ENCODE assay signal across 1 mouse cellular context in the genomic region with DNA sequence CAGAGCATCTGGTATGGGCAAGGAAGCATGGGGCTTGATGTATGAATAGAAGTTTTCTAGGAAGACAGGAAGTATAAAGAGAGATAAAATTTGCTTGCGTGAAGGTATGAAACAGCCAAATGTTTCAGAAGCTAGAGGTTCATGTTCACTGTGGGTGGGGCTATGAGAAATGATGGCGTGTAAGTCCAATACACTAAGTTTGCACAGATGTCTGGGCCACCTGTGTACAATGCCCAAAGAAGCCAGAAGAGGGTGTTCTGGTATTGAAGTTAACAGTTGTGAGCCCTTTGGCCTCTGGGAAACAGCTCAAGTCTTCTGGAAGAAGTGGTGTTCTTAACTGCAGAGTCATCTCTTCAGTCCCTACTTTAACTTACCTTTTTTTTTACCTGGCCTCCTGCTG.
TF ChIP-seq lines count a peak whose summit lies in the region.

No protein-coding gene starts in this region.

TF ChIP-seq in MEL, 35 proteins besides CTCF, POLR2A, EP300 and RAD21:
- TF ChIP-seq ETS1 (IDR thresholded peaks at IDR 0.05; ENCODE audit: low read depth, low read length): 0 out of 2 replicates have a peak, but pooled peaks have one; percentile 24
- TF ChIP-seq GATA1 (IDR thresholded peaks at IDR 0.05; ENCODE audit: low read depth, low read length): peak; percentile 51
- peak; percentile 15; the same call in 1 of the 2 replicates for TF ChIP-seq NELFE (IDR thresholded peaks at IDR 0.05; ENCODE audit: low read depth, low read length)
- TF ChIP-seq POLR2AphosphoS5 (IDR thresholded peaks at IDR 0.05; ENCODE audit: borderline replicate concordance, low read depth, low read length): no peak
- no peak for TF ChIP-seq KAT2A (conservative IDR thresholded peaks at IDR 0.05; ENCODE audit: low read depth, low read length)
